Mouse (Mus musculus): ENCODE measurements around the gene Gm47985. TPM values are rescaled to one million over a fixed set of nuclear protein-coding genes. Genes with fewer than 3 reads are reported as not detected.
"Not testable (repeated sequence)": the region's sequence is repeated elsewhere in the genome, so short reads cannot be mapped to it uniquely, and the experiment has no call there.

Gene Gm47985
- total RNA-seq, 1 experiment from 2014 or later = not detected

- no peak for ATAC-seq (replicated peaks; ENCODE audit: insufficient number of reproducible peaks, low FRiP score, low TSS enrichment, poor library complexity, severe bottlenecking)
Measured at GRCm38 (mm10) chr1:151171572-151172461, 10.5 kb upstream of the Gm47985 start.

- ATAC-seq (replicated peaks; ENCODE audit: insufficient number of reproducible peaks, low FRiP score, low TSS enrichment, poor library complexity, severe bottlenecking) = peak; percentile 82
Measured at GRCm38 (mm10) chr1:151177030-151177936, 5.1 kb upstream of the Gm47985 start.

- no peak for ATAC-seq (replicated peaks; ENCODE audit: insufficient number of reproducible peaks, low FRiP score, low TSS enrichment, poor library complexity, severe bottlenecking)
Measured at GRCm38 (mm10) chr1:151177937-151178271, 4.4 kb upstream of the Gm47985 start.

GRCm38 (mm10) chr1:151178505-151179083, 3.7 kb upstream of the Gm47985 start:
- no peak for ATAC-seq (replicated peaks; ENCODE audit: insufficient number of reproducible peaks, low FRiP score, low TSS enrichment, poor library complexity, severe bottlenecking)

GRCm38 (mm10) chr1:151180167-151180566, 2.2 kb upstream of the Gm47985 start:
- ATAC-seq (replicated peaks; ENCODE audit: insufficient number of reproducible peaks, low FRiP score, low TSS enrichment, poor library complexity, severe bottlenecking) = no peak

GRCm38 (mm10) chr1:151186186-151186585, 3.8 kb downstream of the Gm47985 start:
- ATAC-seq (replicated peaks; ENCODE audit: insufficient number of reproducible peaks, low FRiP score, low TSS enrichment, poor library complexity, severe bottlenecking) = not testable (repeated sequence)

GRCm38 (mm10) chr1:151186879-151187424, 4.6 kb downstream of the Gm47985 start:
- not testable (repeated sequence) for ATAC-seq (replicated peaks; ENCODE audit: insufficient number of reproducible peaks, low FRiP score, low TSS enrichment, poor library complexity, severe bottlenecking)

- ATAC-seq (replicated peaks; ENCODE audit: insufficient number of reproducible peaks, low FRiP score, low TSS enrichment, poor library complexity, severe bottlenecking) = no peak
Measured at GRCm38 (mm10) chr1:151188469-151188868, 6.1 kb downstream of the Gm47985 start.

- not testable (repeated sequence) for ATAC-seq (replicated peaks; ENCODE audit: insufficient number of reproducible peaks, low FRiP score, low TSS enrichment, poor library complexity, severe bottlenecking)
Measured at GRCm38 (mm10) chr1:151192075-151192474, 9.7 kb downstream of the Gm47985 start, which contains the start of gene Gm8947. TSS of gene Gm8947 (plus strand) at chr1:151192376.

GRCm38 (mm10) chr1:151192739-151193138, 10.4 kb downstream of the Gm47985 start:
- not testable (repeated sequence) for ATAC-seq (replicated peaks; ENCODE audit: insufficient number of reproducible peaks, low FRiP score, low TSS enrichment, poor library complexity, severe bottlenecking)

GRCm38 (mm10) chr1:151195986-151196385, 13.6 kb downstream of the Gm47985 start:
- ATAC-seq (replicated peaks; ENCODE audit: insufficient number of reproducible peaks, low FRiP score, low TSS enrichment, poor library complexity, severe bottlenecking) = not testable (repeated sequence)

GRCm38 (mm10) chr1:151196690-151197089, 14.4 kb downstream of the Gm47985 start:
- not testable (repeated sequence) for ATAC-seq (replicated peaks; ENCODE audit: insufficient number of reproducible peaks, low FRiP score, low TSS enrichment, poor library complexity, severe bottlenecking)

- not testable (repeated sequence) for ATAC-seq (replicated peaks; ENCODE audit: insufficient number of reproducible peaks, low FRiP score, low TSS enrichment, poor library complexity, severe bottlenecking)
Measured at GRCm38 (mm10) chr1:151198120-151198519, 15.8 kb downstream of the Gm47985 start, which contains the start of gene Gm47995. TSS of gene Gm47995 (plus strand) at chr1:151198448.

- ATAC-seq (replicated peaks; ENCODE audit: insufficient number of reproducible peaks, low FRiP score, low TSS enrichment, poor library complexity, severe bottlenecking) = not testable (repeated sequence)
Measured at GRCm38 (mm10) chr1:151200620-151201019, 18.3 kb downstream of the Gm47985 start.

- ATAC-seq (replicated peaks; ENCODE audit: insufficient number of reproducible peaks, low FRiP score, low TSS enrichment, poor library complexity, severe bottlenecking) = not testable (repeated sequence)
Measured at GRCm38 (mm10) chr1:151202771-151203170, 20.4 kb downstream of the Gm47985 start.

GRCm38 (mm10) chr1:151203818-151204217, 21.5 kb downstream of the Gm47985 start, which contains the start of gene 3110040M04Rik:
TSS of gene 3110040M04Rik (plus strand) at chr1:151204121.
- not testable (repeated sequence) for ATAC-seq (replicated peaks; ENCODE audit: insufficient number of reproducible peaks, low FRiP score, low TSS enrichment, poor library complexity, severe bottlenecking)

- 0 out of 2 replicates have a peak, but pooled peaks have one; percentile 27 for ATAC-seq (replicated peaks; ENCODE audit: insufficient number of reproducible peaks, low FRiP score, low TSS enrichment, poor library complexity, severe bottlenecking)
Measured at GRCm38 (mm10) chr1:151208493-151208892, 26.2 kb downstream of the Gm47985 start.

- not testable (repeated sequence) for ATAC-seq (replicated peaks; ENCODE audit: insufficient number of reproducible peaks, low FRiP score, low TSS enrichment, poor library complexity, severe bottlenecking)
Measured at GRCm38 (mm10) chr1:151208944-151209343, 26.6 kb downstream of the Gm47985 start.
